Mouse (Mus musculus): ENCODE results near the gene Adprhl2. TPM values are rescaled to one million over a fixed set of nuclear protein-coding genes. Genes with fewer than 3 reads are reported as not detected.

The Adprhl2 gene
- polyA plus RNA-seq, 1 experiment from 2014 or later = 94.6 TPM

DNA sequence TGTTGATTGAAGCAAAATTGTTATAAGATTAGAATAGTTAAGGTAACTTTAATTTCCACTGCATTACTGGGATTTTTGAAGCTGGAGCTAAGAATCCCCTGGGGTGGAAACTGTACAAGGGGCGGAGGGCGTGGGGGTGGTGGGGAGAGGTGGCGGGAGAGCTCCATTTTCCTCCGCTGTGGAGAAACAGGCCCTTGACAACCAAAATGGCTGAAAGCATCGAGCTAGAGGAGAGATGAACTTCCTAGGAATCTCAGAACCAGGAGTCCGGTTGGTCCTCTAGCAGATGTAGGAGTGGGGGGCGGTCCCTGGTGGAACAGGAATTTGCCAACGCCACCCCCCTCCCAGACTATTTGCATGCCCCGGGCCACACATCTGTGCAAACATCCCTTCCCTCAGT lies 39.8 kb downstream of the Adprhl2 start:
- no peaks in the 10 kb centered on the region; the same call in 1 of the 2 replicates for H3K36me3 ChIP-seq (replicated peaks)
- no peaks in the 10 kb centered on the region for H3K9me3 ChIP-seq
- H3K4me2 ChIP-seq = no peak overlapping the region
- H3K27me3 ChIP-seq (replicated peaks) = peaks cover 20% of the 10 kb centered on the region
- H3K4me1 ChIP-seq = peaks cover 8% of the 10 kb centered on the region
- H3K4me3 ChIP-seq = no peak overlapping the region
- no peak overlapping the region for H3K27ac ChIP-seq
- no peak for ATAC-seq (replicated peaks)
- H3K9ac ChIP-seq = no peak overlapping the region
- WGBS = 68% methylated on average over 9 of the region's 9 CpGs

DNA sequence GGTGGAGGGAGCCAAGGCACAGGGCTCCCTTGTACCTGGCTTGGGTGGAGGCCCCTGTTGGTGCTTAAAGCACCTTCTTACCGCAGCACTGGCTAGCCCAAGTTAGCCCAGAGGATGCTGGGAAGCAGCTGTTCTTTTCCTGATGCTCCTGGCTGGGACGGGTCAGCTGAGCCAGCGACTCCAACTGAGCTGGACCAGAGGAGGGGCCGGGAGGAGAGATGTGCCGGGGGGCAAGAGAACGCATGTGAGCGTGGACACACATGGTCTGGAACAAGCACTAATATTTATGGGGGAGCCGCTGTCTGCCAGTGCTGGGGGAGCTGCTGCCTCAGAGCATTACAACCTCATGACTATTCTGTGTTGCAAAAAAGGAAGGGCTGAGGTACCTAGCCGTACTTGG lies 42.5 kb downstream of the Adprhl2 start:
- Histone ChIP-seq H3K9ac (no peak overlapping the region), H3K9me3 (no peaks in the 10 kb centered on the region), H3K27ac (no peak overlapping the region), H3K4me2 (no peak overlapping the region), H3K4me1 (peaks cover 3% of the 10 kb centered on the region; the same call in 1 of the 2 replicates), H3K4me3 (no peak overlapping the region), H3K36me3 (replicated peaks) (peaks cover 3% of the 10 kb centered on the region; the same call in 1 of the 2 replicates), H3K27me3 (replicated peaks) (peaks cover 1% of the 10 kb centered on the region; the same call in 1 of the 2 replicates)
- ATAC-seq (replicated peaks) = no peak
- WGBS = 63% methylated on average over 9 of the region's 9 CpGs

DNA sequence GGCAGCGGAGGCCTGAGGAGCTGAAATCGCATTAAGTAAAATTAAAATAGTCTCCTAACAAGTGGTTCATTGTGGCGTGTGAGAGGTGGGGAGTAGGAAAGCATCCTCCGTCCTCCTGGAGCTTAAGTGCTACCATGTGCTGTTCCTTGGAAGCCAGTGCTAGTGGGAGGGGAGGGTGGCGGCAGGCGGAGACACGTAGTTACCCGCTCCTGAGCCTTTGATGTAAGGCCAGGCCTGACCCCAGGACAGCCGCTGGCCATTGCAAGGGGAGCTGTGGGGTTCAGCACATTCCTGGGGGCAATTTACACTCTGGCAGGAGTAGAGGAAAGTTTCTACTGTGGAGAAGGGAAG lies 43.0 kb downstream of the Adprhl2 start:
- H3K9ac ChIP-seq = no peak overlapping the region
- no peak for ATAC-seq (replicated peaks)
- H3K4me3 ChIP-seq = no peak overlapping the region
- no peak overlapping the region for H3K27ac ChIP-seq
- no peak overlapping the region for H3K4me2 ChIP-seq
- peaks cover 7% of the 10 kb centered on the region; the same call in 1 of the 2 replicates for H3K36me3 ChIP-seq (replicated peaks)
- no peaks in the 10 kb centered on the region for H3K9me3 ChIP-seq
- H3K27me3 ChIP-seq (replicated peaks) = no peaks in the 10 kb centered on the region
- 38% methylated on average over 9 of the region's 9 CpGs for WGBS
- H3K4me1 ChIP-seq = peaks cover 3% of the 10 kb centered on the region; the same call in 1 of the 2 replicates

DNA sequence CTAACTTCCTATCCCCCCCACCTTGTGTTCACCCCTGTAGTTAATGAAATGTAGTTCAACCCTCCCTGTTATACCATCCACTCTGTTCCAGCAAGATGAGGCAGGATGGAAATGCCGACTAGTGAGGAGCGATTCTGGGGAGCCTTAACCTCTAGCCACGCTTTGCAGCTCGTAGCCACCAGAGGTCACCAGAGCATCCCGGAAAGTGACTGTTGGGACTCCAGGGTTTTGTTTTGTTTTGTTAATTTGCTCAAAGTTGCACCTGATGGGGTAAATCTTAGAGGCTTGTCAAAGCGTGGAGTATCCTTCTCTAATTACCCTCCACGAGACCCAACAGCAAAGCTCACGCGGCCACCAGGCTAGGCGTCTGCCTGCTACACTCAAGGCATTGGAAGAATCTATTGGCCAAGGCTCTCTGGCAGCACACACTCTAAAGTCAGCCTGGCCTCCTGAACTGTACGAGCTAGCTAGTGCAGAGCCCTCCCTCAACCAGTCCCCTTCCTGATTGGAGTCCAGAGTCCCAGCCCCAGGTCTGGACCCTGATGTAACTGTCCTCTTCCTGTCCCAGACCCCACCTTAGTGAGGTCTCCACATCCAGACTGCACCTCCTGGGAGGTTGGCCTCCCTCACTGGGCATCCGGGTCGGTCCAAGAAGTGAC lies 43.5 kb downstream of the Adprhl2 start:
- ATAC-seq (replicated peaks) = peak; percentile 65
- no peaks in the 10 kb centered on the region for H3K27me3 ChIP-seq (replicated peaks)
- H3K27ac ChIP-seq = no peak overlapping the region
- no peak overlapping the region for H3K4me3 ChIP-seq
- H3K4me2 ChIP-seq = peak overlapping the region; percentile 11; the same call in 1 of the 2 replicates
- no peaks in the 10 kb centered on the region for H3K9me3 ChIP-seq
- 7% methylated on average over 13 of the region's 13 CpGs for WGBS
- no peak overlapping the region for H3K9ac ChIP-seq
- peaks cover 3% of the 10 kb centered on the region; the same call in 1 of the 2 replicates for H3K4me1 ChIP-seq
- H3K36me3 ChIP-seq (replicated peaks) = peaks cover 11% of the 10 kb centered on the region; the same call in 1 of the 2 replicates

DNA sequence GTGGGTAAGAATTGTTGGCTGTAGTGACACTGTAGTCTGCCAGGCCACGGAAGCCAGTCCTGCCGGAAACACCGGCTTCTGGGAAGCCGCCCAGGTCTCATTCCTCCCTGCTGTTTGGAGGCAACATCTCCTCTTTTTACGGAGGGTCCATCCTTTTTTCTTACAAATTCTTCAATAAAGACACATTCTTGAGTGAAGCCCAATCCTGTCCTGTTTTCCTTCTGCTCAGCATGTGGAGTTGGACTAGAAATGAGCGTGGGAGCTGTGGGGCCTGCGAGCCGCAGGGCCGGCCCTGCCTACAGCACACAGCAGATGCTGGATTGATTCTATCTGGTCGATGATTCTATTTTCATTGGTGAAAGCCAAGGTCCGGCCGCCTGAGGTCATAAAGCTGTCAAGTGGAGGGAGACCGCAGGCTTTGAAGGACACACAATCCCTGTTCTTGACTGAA lies 45.8 kb downstream of the Adprhl2 start:
- H3K4me3 ChIP-seq = no peak overlapping the region
- no peak overlapping the region for H3K27ac ChIP-seq
- peaks cover 13% of the 10 kb centered on the region; the same call in 1 of the 2 replicates for H3K36me3 ChIP-seq (replicated peaks)
- no peaks in the 10 kb centered on the region for H3K9me3 ChIP-seq
- H3K4me1 ChIP-seq = peaks cover 3% of the 10 kb centered on the region; the same call in 1 of the 2 replicates
- no peaks in the 10 kb centered on the region for H3K27me3 ChIP-seq (replicated peaks)
- H3K4me2 ChIP-seq = no peak overlapping the region
- H3K9ac ChIP-seq = no peak overlapping the region
- ATAC-seq (replicated peaks) = no peak
- WGBS = 90% methylated on average over 13 of the region's 13 CpGs

DNA sequence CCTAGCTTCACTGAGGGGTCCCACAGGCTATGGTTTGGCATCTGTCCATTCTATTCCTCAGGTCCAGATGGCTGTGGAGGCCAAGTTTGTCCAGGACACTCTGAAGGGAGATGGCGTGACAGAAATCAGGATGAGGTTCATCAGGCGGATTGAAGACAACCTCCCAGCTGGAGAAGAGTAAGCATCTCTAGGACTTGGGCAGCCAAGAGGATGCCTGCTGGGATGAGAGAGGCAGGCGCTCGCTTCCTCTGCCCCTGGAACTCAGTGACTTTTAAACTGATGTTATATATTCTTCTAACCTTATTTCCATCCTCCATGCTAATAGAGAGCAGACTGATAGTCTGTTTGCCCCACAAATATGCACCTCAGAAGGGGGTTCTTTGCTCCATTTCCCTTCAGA lies 46.4 kb downstream of the Adprhl2 start:
- ATAC-seq (replicated peaks) = no peak
- H3K4me2 ChIP-seq = no peak overlapping the region
- peaks cover 13% of the 10 kb centered on the region; the same call in 1 of the 2 replicates for H3K36me3 ChIP-seq (replicated peaks)
- no peak overlapping the region for H3K27ac ChIP-seq
- H3K9ac ChIP-seq = no peak overlapping the region
- H3K4me1 ChIP-seq = peaks cover 3% of the 10 kb centered on the region; the same call in 1 of the 2 replicates
- no peak overlapping the region for H3K4me3 ChIP-seq
- WGBS = 88% methylated on average over 4 of the region's 4 CpGs
- no peaks in the 10 kb centered on the region for H3K9me3 ChIP-seq
- no peaks in the 10 kb centered on the region for H3K27me3 ChIP-seq (replicated peaks)

DNA sequence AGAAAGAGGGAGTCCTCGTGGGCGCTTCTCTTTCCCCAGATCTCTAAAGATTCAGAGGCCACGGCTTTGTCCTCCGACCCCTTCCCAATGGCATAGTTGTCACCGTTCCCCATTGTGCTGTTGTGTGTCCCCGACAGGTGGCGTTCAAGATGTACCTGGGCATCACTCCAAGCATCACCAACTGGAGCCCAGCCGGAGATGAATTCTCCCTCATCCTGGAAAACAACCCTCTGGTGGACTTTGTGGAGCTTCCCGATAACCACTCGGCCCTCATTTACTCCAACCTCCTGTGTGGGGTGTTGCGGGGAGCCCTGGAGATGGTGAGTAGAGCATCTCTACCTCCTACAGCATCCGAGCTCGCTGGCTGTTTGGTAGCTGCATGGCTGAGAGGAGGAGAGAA lies 47.8 kb downstream of the Adprhl2 start:
- Histone ChIP-seq H3K27ac (no peak overlapping the region), H3K4me2 (no peak overlapping the region), H3K27me3 (replicated peaks) (no peaks in the 10 kb centered on the region), H3K9ac (no peak overlapping the region), H3K36me3 (replicated peaks) (peaks cover 13% of the 10 kb centered on the region; the same call in 1 of the 2 replicates), H3K4me3 (no peak overlapping the region), H3K9me3 (no peaks in the 10 kb centered on the region), H3K4me1 (peaks cover 3% of the 10 kb centered on the region; the same call in 1 of the 2 replicates)
- WGBS = 74% methylated on average over 13 of the region's 13 CpGs
- no peak for ATAC-seq (replicated peaks)

DNA sequence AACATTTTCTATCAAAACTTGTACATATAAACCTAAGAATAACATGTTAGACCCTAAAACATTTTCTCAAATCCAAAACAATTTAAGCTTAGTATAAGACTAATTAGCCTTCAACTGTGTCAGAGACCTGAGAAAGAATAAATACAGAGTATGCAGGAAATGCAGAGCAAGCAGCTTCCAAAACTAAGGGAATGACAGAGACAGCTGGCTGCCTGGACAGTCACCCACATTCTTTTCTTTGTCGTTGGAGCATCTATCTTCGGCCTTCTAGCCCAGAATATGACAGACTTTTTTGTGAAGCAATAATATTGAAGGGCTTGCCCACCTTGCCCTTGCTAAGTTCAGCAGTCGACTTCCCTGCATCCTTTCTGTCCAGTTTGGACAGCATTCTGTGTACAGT lies 52.2 kb downstream of the Adprhl2 start:
- Histone ChIP-seq H3K4me2 (no peak overlapping the region), H3K9ac (no peak overlapping the region), H3K4me1 (0 out of 2 replicates have a peak, but pooled peaks cover 3% of the 10 kb centered on the region), H3K36me3 (replicated peaks) (peaks cover 13% of the 10 kb centered on the region; the same call in 1 of the 2 replicates), H3K4me3 (no peak overlapping the region), H3K27ac (no peak overlapping the region), H3K9me3 (no peaks in the 10 kb centered on the region), H3K27me3 (replicated peaks) (no peaks in the 10 kb centered on the region)
- no peak for ATAC-seq (replicated peaks)
- 76% methylated on average over 3 of the region's 3 CpGs for WGBS

Other genes with a start within 250 kb of the Adprhl2 start
- gene Lsm10, start 225.1 kb downstream of the Adprhl2 start, polyA plus RNA-seq (2015; fragmentation: Nextera tagmentation; extraction: Ambion mirVana) = 48.7 and 53.0 TPM in 2 replicates
- 34.4 and 35.2 TPM in 2 replicates for gene Stk40, start 217.7 kb downstream of the Adprhl2 start, polyA plus RNA-seq (2015; fragmentation: Nextera tagmentation; extraction: Ambion mirVana)
- gene Eva1b, start 174.0 kb downstream of the Adprhl2 start, polyA plus RNA-seq (2015; fragmentation: Nextera tagmentation; extraction: Ambion mirVana) = 11.8 and 12.0 TPM in 2 replicates
- 1.3 TPM in 2 replicates for gene Sh3d21, start 158.2 kb downstream of the Adprhl2 start, polyA plus RNA-seq (2015; fragmentation: Nextera tagmentation; extraction: Ambion mirVana)
- 140 and 150 TPM in 2 replicates for gene Thrap3, start 118.9 kb downstream of the Adprhl2 start, polyA plus RNA-seq (2015; fragmentation: Nextera tagmentation; extraction: Ambion mirVana)
- gene Map7d1, start 65.4 kb downstream of the Adprhl2 start, polyA plus RNA-seq (2015; fragmentation: Nextera tagmentation; extraction: Ambion mirVana) = 85.4 and 92.1 TPM in 2 replicates
- gene Trappc3, start 59.4 kb downstream of the Adprhl2 start, polyA plus RNA-seq (2015; fragmentation: Nextera tagmentation; extraction: Ambion mirVana) = 184 and 188 TPM in 2 replicates
- gene Col8a2, start 34.9 kb downstream of the Adprhl2 start, polyA plus RNA-seq (2015; fragmentation: Nextera tagmentation; extraction: Ambion mirVana) = 2.6 and 2.9 TPM in 2 replicates
- gene Tekt2, start 4.0 kb upstream of the Adprhl2 start, polyA plus RNA-seq (2015; fragmentation: Nextera tagmentation; extraction: Ambion mirVana) = 11.8 and 15.1 TPM in 2 replicates
- gene Ago3, start 107.9 kb upstream of the Adprhl2 start, polyA plus RNA-seq (2015; fragmentation: Nextera tagmentation; extraction: Ambion mirVana) = 18.0 and 18.6 TPM in 2 replicates
- 11.9 TPM in 2 replicates for gene Ago1, start 146.9 kb upstream of the Adprhl2 start, polyA plus RNA-seq (2015; fragmentation: Nextera tagmentation; extraction: Ambion mirVana)
- gene Ago4, start 211.8 kb upstream of the Adprhl2 start, polyA plus RNA-seq (2015; fragmentation: Nextera tagmentation; extraction: Ambion mirVana) = 10.2 and 10.9 TPM in 2 replicates
- 5.7 and 6.2 TPM in 2 replicates for gene Clspn, start 235.2 kb upstream of the Adprhl2 start, polyA plus RNA-seq (2015; fragmentation: Nextera tagmentation; extraction: Ambion mirVana)